Mouse (Mus musculus): ENCODE results near the gene Gm21833.
"Not testable (repeated sequence)": the region's sequence is repeated elsewhere in the genome, so short reads cannot be mapped to it uniquely, and the experiment has no call there.

GRCm38 (mm10) chr16:82828082-82828481 is at the start of gene Gm21833:
- not testable (repeated sequence) for TF ChIP-seq POLR2A (IDR thresholded peaks at IDR 0.05; ENCODE audit: control insufficient read depth in 1 of 2, insufficient read depth in 1 of 2, low read depth in 1 of 2, low read length in 2 of 2, poor library complexity in 1 of 2); KAT2A (conservative IDR thresholded peaks at IDR 0.05; ENCODE audit: low read depth, low read length); CTCF (IDR thresholded peaks at IDR 0.05 in 2 of 3, conservative IDR thresholded peaks at IDR 0.05 in 1 of 3; ENCODE audit: control insufficient read depth in 1 of 3, insufficient read depth in 1 of 3, low read depth in 2 of 3, low read length in 3 of 3, poor library complexity in 1 of 3, severe bottlenecking in 1 of 3); EP300 (IDR thresholded peaks at IDR 0.05; ENCODE audit: low read depth in 1 of 2, low read length in 2 of 2); ZC3H11A (IDR thresholded peaks at IDR 0.05; ENCODE audit: low read depth, low read length); ZKSCAN1 (IDR thresholded peaks at IDR 0.05; ENCODE audit: low read depth, low read length); E2F4 (IDR thresholded peaks at IDR 0.05; ENCODE audit: borderline replicate concordance, low read depth, low read length); CHD2 (IDR thresholded peaks at IDR 0.05; ENCODE audit: low read length); ZMIZ1 (IDR thresholded peaks at IDR 0.05; ENCODE audit: low read depth, low read length); TCF12 (IDR thresholded peaks at IDR 0.05; ENCODE audit: low read depth, low read length); JUND (IDR thresholded peaks at IDR 0.05; ENCODE audit: low read depth, low read length); GATA1 (IDR thresholded peaks at IDR 0.05; ENCODE audit: low read depth, low read length); POLR2AphosphoS2 (IDR thresholded peaks at IDR 0.05; ENCODE audit: low read length)
